Comparison of ENCODE assay signal across 12 mouse cellular contexts in the genomic region with DNA sequence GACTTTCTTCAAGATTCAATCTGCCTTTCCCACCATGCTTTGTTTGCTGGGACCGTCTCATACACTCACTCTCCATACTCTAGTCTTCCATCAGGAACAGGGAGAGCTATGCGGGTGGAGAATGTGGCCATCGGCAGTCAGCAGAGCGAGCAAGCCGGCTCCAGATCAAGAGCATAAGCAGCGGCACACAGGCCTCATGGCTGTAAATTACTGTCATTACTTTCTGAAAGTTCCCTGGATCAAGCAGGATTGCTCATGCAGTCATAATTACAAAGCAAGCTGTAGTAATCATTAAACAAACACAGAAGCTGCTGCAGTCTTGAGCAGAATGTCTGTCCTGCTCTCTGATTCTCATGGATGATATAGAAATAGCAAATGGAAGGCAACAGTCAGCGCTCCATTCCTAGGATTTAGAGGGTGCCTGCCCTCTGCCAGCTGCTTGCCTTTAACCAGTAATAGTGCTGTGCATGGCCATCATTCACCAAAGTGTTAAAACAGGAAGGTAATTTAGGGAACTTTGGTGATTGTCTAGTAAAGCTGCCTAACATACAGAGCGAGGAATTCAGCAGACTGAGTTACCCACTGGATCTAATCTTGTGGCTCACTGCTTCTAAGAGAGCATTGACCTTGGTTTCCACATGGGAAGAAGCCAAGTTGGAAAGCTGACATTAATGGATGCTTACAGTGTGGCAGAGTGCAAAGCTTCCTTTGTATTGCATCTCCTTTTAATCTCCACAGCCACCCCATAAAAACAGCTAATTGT.
DNase-seq lines count a peak whose midpoint lies in the region; ATAC-seq and TF ChIP-seq lines count a peak whose summit lies in the region.
"Had no signal": no experiment of that assay in that cellular context is flagged by ENCODE, and none has a peak within 500 bp of the region (broad histone marks: within the 10 kb centered on the region; RNA-seq: fewer than 3 reads in every experiment).

No protein-coding gene starts in this region.

- 84% methylated on average over 8 of the region's 8 CpGs for WGBS in midbrain, postnatal 0 days
- WGBS in midbrain, embryonic 13.5 days: 83% methylated on average over 8 of the region's 8 CpGs
- WGBS in forebrain, embryonic 13.5 days: 63% methylated on average over 8 of the region's 8 CpGs
- whole genome bisulfite sequencing in olfactory bulb, adult 2 months: 47% methylated on average over 8 of the region's 8 CpGs

- no peak for TF ChIP-seq POLR2A in olfactory bulb, adult 2 months (IDR thresholded peaks at IDR 0.05; ENCODE audit: insufficient read depth, low read depth, low read length)

- no peaks in the 10 kb centered on the region for H3K4me1 ChIP-seq in midbrain, postnatal 0 days (ENCODE audit: insufficient read depth, low read length)
- no peaks in the 10 kb centered on the region for H3K4me1 ChIP-seq in midbrain, embryonic 13.5 days (replicated peaks)
- peaks cover 6% of the 10 kb centered on the region; the same call in 1 of the 2 replicates for H3K4me1 ChIP-seq in forebrain, embryonic 13.5 days
- H3K4me1 ChIP-seq in olfactory bulb, adult 2 months (ENCODE audit: control insufficient read depth, insufficient read depth, low read length): peaks cover 2% of the 10 kb centered on the region

- no peak overlapping the region for H3K4me2 ChIP-seq in midbrain, postnatal 0 days (ENCODE audit: low read depth, low read length, poor library complexity, severe bottlenecking)
- H3K4me2 ChIP-seq in midbrain, embryonic 13.5 days (replicated peaks): no peak overlapping the region
- H3K4me2 ChIP-seq in forebrain, embryonic 13.5 days: no peak overlapping the region
- H3K4me2 ChIP-seq: heart, embryonic 13.5 days had no signal

- intact Hi-C loops in left cerebral cortex, postnatal 4 days (cut with DNase I): no loop called here

- H3K27me3 ChIP-seq in midbrain, postnatal 0 days (ENCODE audit: insufficient read depth, low read length): no peaks in the 10 kb centered on the region
- no peaks in the 10 kb centered on the region for H3K27me3 ChIP-seq in midbrain, embryonic 13.5 days
- no peaks in the 10 kb centered on the region for H3K27me3 ChIP-seq in forebrain, embryonic 13.5 days
- H3K27me3 ChIP-seq: heart, embryonic 13.5 days had no signal

- H3K9me3 ChIP-seq in midbrain, postnatal 0 days (ENCODE audit: low read length): no peaks in the 10 kb centered on the region
- H3K9me3 ChIP-seq in midbrain, embryonic 13.5 days: no peaks in the 10 kb centered on the region
- no peaks in the 10 kb centered on the region for H3K9me3 ChIP-seq in forebrain, embryonic 13.5 days (replicated peaks)
- H3K9me3 ChIP-seq: heart, embryonic 13.5 days had no signal

- H3K4me3 ChIP-seq in midbrain, postnatal 0 days (ENCODE audit: low read depth, low read length): no peak overlapping the region
- H3K4me3 ChIP-seq in midbrain, embryonic 13.5 days (replicated peaks): no peak overlapping the region
- H3K4me3 ChIP-seq in forebrain, embryonic 13.5 days: no peak overlapping the region
- H3K4me3 ChIP-seq in olfactory bulb, adult 2 months (ENCODE audit: insufficient read depth, low read depth, low read length): no peak overlapping the region
- H3K4me3 ChIP-seq: heart, embryonic 13.5 days had no signal

- no peak overlapping the region for H3K9ac ChIP-seq in midbrain, postnatal 0 days (replicated peaks; ENCODE audit: low read length, poor library complexity, severe bottlenecking)
- no peak overlapping the region for H3K9ac ChIP-seq in midbrain, embryonic 13.5 days (replicated peaks)
- no peak overlapping the region for H3K9ac ChIP-seq in forebrain, embryonic 13.5 days
- H3K9ac ChIP-seq: heart, embryonic 13.5 days had no signal

- no peaks in the 10 kb centered on the region for H3K36me3 ChIP-seq in midbrain, postnatal 0 days (ENCODE audit: insufficient read depth, low read length)
- H3K36me3 ChIP-seq in midbrain, embryonic 13.5 days: no peaks in the 10 kb centered on the region
- no peaks in the 10 kb centered on the region for H3K36me3 ChIP-seq in forebrain, embryonic 13.5 days (ENCODE audit: poor library complexity, severe bottlenecking)
- H3K36me3 ChIP-seq: heart, embryonic 13.5 days had no signal

- DNase-seq in midbrain, postnatal 0 days (ENCODE audit: low spot score): peak; percentile 27
- peak; percentile 44 for DNase-seq in kidney, postnatal 14 days
- no peak for DNase-seq in frontal cortex, adult 2 months (ENCODE audit: extremely low spot score in 1 of 2, low spot score in 1 of 2)
- no peak for DNase-seq in left cerebral cortex, postnatal 4 days
- no peak for DNase-seq in spleen, postnatal 10 days (ENCODE audit: low spot score in 2 of 2)
- DNase-seq: cerebellum, postnatal 14 days had no signal

- no peak for TF ChIP-seq CTCF in midbrain, postnatal 0 days (IDR thresholded peaks at IDR 0.05)
- TF ChIP-seq CTCF in olfactory bulb, adult 2 months (IDR thresholded peaks at IDR 0.05; ENCODE audit: insufficient read depth, low read depth, low read length): no peak

- no peak for ATAC-seq in midbrain, postnatal 0 days (ENCODE audit: low FRiP score)
- no peak for ATAC-seq in midbrain, embryonic 13.5 days
- peak; percentile 45; the same call in 1 of the 2 replicates for ATAC-seq in forebrain, embryonic 13.5 days
- ATAC-seq: inflammation-experienced regulatory T-cells, adult 6 months had no signal

- no peak overlapping the region for H3K27ac ChIP-seq in midbrain, postnatal 0 days (ENCODE audit: low read depth, low read length)
- H3K27ac ChIP-seq in midbrain, embryonic 13.5 days: no peak overlapping the region
- H3K27ac ChIP-seq in forebrain, embryonic 13.5 days: no peak overlapping the region
- 0 out of 2 replicates have a peak overlapping the region, but pooled peaks have one; percentile 31 for H3K27ac ChIP-seq in olfactory bulb, adult 2 months (ENCODE audit: insufficient read depth, low read depth, low read length)
- H3K27ac ChIP-seq: heart, embryonic 13.5 days; macrophage had no signal

Comparison
In these comparisons a context has a peak if more than half of its experiments do, and no peak if none do; other contexts are left out.
1. DNase-seq: peak in midbrain, postnatal 0 days (single experiment) and kidney, postnatal 14 days (single experiment); none in frontal cortex, adult 2 months (0 of 2), left cerebral cortex, postnatal 4 days (single experiment) and spleen, postnatal 10 days (0 of 2).